Mouse (Mus musculus): ENCODE measurements at regions not wholly inside any gene's neighbourhood (a gene's known extent, or its start where the extent isn't known, plus 50 kb on each side); places are given as distances from the start of the nearest gene placed in this dataset.

- no peaks in the 10 kb centered on the region for H3K36me3 ChIP-seq (ENCODE audit: insufficient read depth, low read length)
Measured at GRCm38 (mm10) chr5:133643326-133643725, 456.2 kb upstream of the Castor2 start.

GRCm38 (mm10) chr5:133634481-133634880, 465.0 kb upstream of the Castor2 start:
- DNase-seq (ENCODE audit: low spot score), result no peak
- no peak for TF ChIP-seq CTCF (IDR thresholded peaks at IDR 0.05; ENCODE audit: low read depth)
- H3K9me3 ChIP-seq (replicated peaks; ENCODE audit: low read length), result no peaks in the 10 kb centered on the region
- no peak overlapping the region for H3K27ac ChIP-seq
- no peaks in the 10 kb centered on the region for H3K27me3 ChIP-seq (ENCODE audit: insufficient read depth, low read length)
- no peak overlapping the region for H3K9ac ChIP-seq (ENCODE audit: low read depth, low read length)
- ATAC-seq (replicated peaks; ENCODE audit: low FRiP score, low read depth), result no peak
- no peak overlapping the region for H3K4me2 ChIP-seq (ENCODE audit: low read length)
- no peaks in the 10 kb centered on the region for H3K36me3 ChIP-seq (ENCODE audit: insufficient read depth, low read length)
- no peak overlapping the region for H3K4me3 ChIP-seq (replicated peaks; ENCODE audit: low read depth, low read length)
- 54% methylated on average over 5 of the region's 5 CpGs for WGBS
- no peaks in the 10 kb centered on the region for H3K4me1 ChIP-seq (replicated peaks; ENCODE audit: insufficient read depth, low read length)

More at GRCm38 (mm10) chr5:133643326-133643725, 456.2 kb upstream of the Castor2 start:
- Histone ChIP-seq H3K9ac (ENCODE audit: low read depth, low read length) (no peak overlapping the region), H3K9me3 (replicated peaks; ENCODE audit: low read length) (no peaks in the 10 kb centered on the region), H3K27ac (no peak overlapping the region), H3K4me3 (replicated peaks; ENCODE audit: low read depth, low read length) (no peak overlapping the region), H3K4me2 (ENCODE audit: low read length) (no peak overlapping the region), H3K4me1 (replicated peaks; ENCODE audit: insufficient read depth, low read length) (no peaks in the 10 kb centered on the region), H3K27me3 (ENCODE audit: insufficient read depth, low read length) (no peaks in the 10 kb centered on the region)
- TF ChIP-seq CTCF (IDR thresholded peaks at IDR 0.05; ENCODE audit: low read depth), result no peak
- ATAC-seq (replicated peaks; ENCODE audit: low FRiP score, low read depth) (no peak), DNase-seq (ENCODE audit: low spot score) (no peak)
- WGBS, result 53% methylated on average over 2 of the region's 2 CpGs

- ATAC-seq (replicated peaks; ENCODE audit: low FRiP score, low read depth), result no peak
- H3K36me3 ChIP-seq (ENCODE audit: insufficient read depth, low read length), result no peaks in the 10 kb centered on the region
- H3K4me1 ChIP-seq (replicated peaks; ENCODE audit: insufficient read depth, low read length), result no peaks in the 10 kb centered on the region
- no peaks in the 10 kb centered on the region for H3K9me3 ChIP-seq (replicated peaks; ENCODE audit: low read length)
- no peak overlapping the region for H3K4me3 ChIP-seq (replicated peaks; ENCODE audit: low read depth, low read length)
- TF ChIP-seq CTCF (IDR thresholded peaks at IDR 0.05; ENCODE audit: low read depth), result no peak
- H3K27me3 ChIP-seq (ENCODE audit: insufficient read depth, low read length), result no peaks in the 10 kb centered on the region
- no peak for DNase-seq (ENCODE audit: low spot score)
- no peak overlapping the region for H3K27ac ChIP-seq
- H3K9ac ChIP-seq (ENCODE audit: low read depth, low read length), result no peak overlapping the region
- no peak overlapping the region for H3K4me2 ChIP-seq (ENCODE audit: low read length)
Measured at GRCm38 (mm10) chr5:133631812-133632211, 467.7 kb upstream of the Castor2 start.

GRCm38 (mm10) chr5:133619347-133619746, 480.2 kb upstream of the Castor2 start:
- Histone ChIP-seq H3K9me3 (replicated peaks; ENCODE audit: low read length) (no peaks in the 10 kb centered on the region), H3K9ac (ENCODE audit: low read depth, low read length) (no peak overlapping the region), H3K4me2 (ENCODE audit: low read length) (no peak overlapping the region), H3K4me3 (replicated peaks; ENCODE audit: low read depth, low read length) (no peak overlapping the region), H3K27ac (no peak overlapping the region), H3K4me1 (replicated peaks; ENCODE audit: insufficient read depth, low read length) (no peaks in the 10 kb centered on the region; the same call in 1 of the 2 replicates), H3K36me3 (ENCODE audit: insufficient read depth, low read length) (no peaks in the 10 kb centered on the region), H3K27me3 (ENCODE audit: insufficient read depth, low read length) (no peaks in the 10 kb centered on the region)
- TF ChIP-seq CTCF (IDR thresholded peaks at IDR 0.05; ENCODE audit: low read depth), result no peak
- ATAC-seq (replicated peaks; ENCODE audit: low FRiP score, low read depth) (no peak), DNase-seq (ENCODE audit: low spot score) (peak; percentile 59)
- 26% methylated on average over 8 of the region's 8 CpGs for WGBS

- Histone ChIP-seq H3K4me2 (ENCODE audit: low read length) (no peak overlapping the region), H3K27me3 (ENCODE audit: insufficient read depth, low read length) (no peaks in the 10 kb centered on the region), H3K9ac (ENCODE audit: low read depth, low read length) (no peak overlapping the region), H3K27ac (no peak overlapping the region), H3K4me3 (replicated peaks; ENCODE audit: low read depth, low read length) (no peak overlapping the region), H3K36me3 (ENCODE audit: insufficient read depth, low read length) (no peaks in the 10 kb centered on the region), H3K9me3 (replicated peaks; ENCODE audit: low read length) (no peaks in the 10 kb centered on the region), H3K4me1 (replicated peaks; ENCODE audit: insufficient read depth, low read length) (no peaks in the 10 kb centered on the region)
- 62% methylated on average over 8 of the region's 8 CpGs for WGBS
- DNase-seq (ENCODE audit: low spot score), result no peak
- no peak for ATAC-seq (replicated peaks; ENCODE audit: low FRiP score, low read depth)
- no peak for TF ChIP-seq CTCF (IDR thresholded peaks at IDR 0.05; ENCODE audit: low read depth)
Measured at GRCm38 (mm10) chr5:133601241-133601739, 498.2 kb upstream of the Castor2 start.

GRCm38 (mm10) chr5:133600630-133601029, 498.9 kb upstream of the Castor2 start:
- ATAC-seq (replicated peaks; ENCODE audit: low FRiP score, low read depth) (no peak), DNase-seq (ENCODE audit: low spot score) (peak; percentile 10)
- Histone ChIP-seq H3K9me3 (replicated peaks; ENCODE audit: low read length) (no peaks in the 10 kb centered on the region), H3K4me3 (replicated peaks; ENCODE audit: low read depth, low read length) (no peak overlapping the region), H3K27ac (no peak overlapping the region), H3K27me3 (ENCODE audit: insufficient read depth, low read length) (no peaks in the 10 kb centered on the region), H3K36me3 (ENCODE audit: insufficient read depth, low read length) (no peaks in the 10 kb centered on the region), H3K4me2 (ENCODE audit: low read length) (no peak overlapping the region), H3K9ac (ENCODE audit: low read depth, low read length) (no peak overlapping the region), H3K4me1 (replicated peaks; ENCODE audit: insufficient read depth, low read length) (no peaks in the 10 kb centered on the region)
- 77% methylated on average over 5 of the region's 5 CpGs for WGBS
- peak; percentile 44 for TF ChIP-seq CTCF (IDR thresholded peaks at IDR 0.05; ENCODE audit: low read depth)

- 87% methylated on average over 3 of the region's 3 CpGs for WGBS
- ATAC-seq (replicated peaks; ENCODE audit: low FRiP score, low read depth) (no peak), DNase-seq (ENCODE audit: low spot score) (no peak)
- Histone ChIP-seq H3K27me3 (ENCODE audit: insufficient read depth, low read length) (no peaks in the 10 kb centered on the region), H3K4me2 (ENCODE audit: low read length) (no peak overlapping the region), H3K4me1 (replicated peaks; ENCODE audit: insufficient read depth, low read length) (no peaks in the 10 kb centered on the region), H3K27ac (no peak overlapping the region), H3K9ac (ENCODE audit: low read depth, low read length) (no peak overlapping the region), H3K9me3 (replicated peaks; ENCODE audit: low read length) (no peaks in the 10 kb centered on the region), H3K36me3 (ENCODE audit: insufficient read depth, low read length) (no peaks in the 10 kb centered on the region), H3K4me3 (replicated peaks; ENCODE audit: low read depth, low read length) (no peak overlapping the region)
- TF ChIP-seq CTCF (IDR thresholded peaks at IDR 0.05; ENCODE audit: low read depth), result no peak
Measured at GRCm38 (mm10) chr5:133598105-133598504, 501.4 kb upstream of the Castor2 start.

All from kidney, postnatal 0 days (tissue).